Mouse (Mus musculus) cerebellum, adult 11-12 months (tissue): ENCODE data around the gene Scoc.
"Not testable (repeated sequence)": the region's sequence is repeated elsewhere in the genome, so short reads cannot be mapped to it uniquely, and the experiment has no call there.

Source experiments
- DNase-seq: peaks from one replicate; pipeline ENCODE4 v3.0.0; 2022

Gene Scoc

DNA sequence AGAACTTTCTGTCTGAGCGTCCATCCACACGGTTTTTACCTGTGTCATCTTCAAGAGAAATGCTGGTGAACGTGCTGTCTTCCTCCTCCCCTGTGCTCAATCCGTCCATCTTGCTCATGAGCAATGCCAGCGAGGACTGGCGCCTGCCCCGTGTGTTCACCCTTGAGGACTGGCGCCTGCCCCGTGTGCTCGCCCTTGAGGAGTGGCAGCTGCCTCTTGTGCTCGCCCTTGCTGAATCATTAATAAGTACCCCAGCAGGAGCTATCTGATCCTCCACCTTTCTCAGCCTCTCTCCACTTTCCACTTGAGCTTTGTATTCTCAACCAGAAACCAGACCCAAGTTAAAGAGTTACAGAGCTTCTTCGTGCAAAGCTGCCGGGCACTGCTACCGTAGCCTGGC is at the start of gene Scoc:
Gene Scoc (minus strand): TSS at position 170 of the 400 bp plus-strand sequence.
- DNase-seq, result no peak

DNA sequence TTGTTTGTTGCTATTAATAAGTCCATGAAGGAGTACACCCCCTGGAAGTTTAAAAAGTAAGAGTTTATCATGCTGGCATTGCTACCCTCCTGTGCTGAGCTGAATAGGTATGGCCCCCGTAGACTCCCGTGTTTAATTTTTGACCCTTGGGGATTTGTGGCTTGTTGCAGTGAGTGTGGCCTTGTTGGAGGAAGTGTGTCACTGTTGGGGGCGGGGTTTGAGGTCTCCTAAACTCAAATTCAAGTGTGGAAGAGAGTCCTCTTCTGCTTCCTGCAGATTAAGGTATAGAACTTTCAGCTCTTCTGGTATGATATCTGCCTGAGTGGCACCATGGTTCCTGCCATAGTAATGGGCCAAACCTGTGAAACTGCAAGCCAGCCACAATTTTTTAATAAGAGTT is 1.4 kb upstream of the Scoc start:
- no peak for DNase-seq

DNA sequence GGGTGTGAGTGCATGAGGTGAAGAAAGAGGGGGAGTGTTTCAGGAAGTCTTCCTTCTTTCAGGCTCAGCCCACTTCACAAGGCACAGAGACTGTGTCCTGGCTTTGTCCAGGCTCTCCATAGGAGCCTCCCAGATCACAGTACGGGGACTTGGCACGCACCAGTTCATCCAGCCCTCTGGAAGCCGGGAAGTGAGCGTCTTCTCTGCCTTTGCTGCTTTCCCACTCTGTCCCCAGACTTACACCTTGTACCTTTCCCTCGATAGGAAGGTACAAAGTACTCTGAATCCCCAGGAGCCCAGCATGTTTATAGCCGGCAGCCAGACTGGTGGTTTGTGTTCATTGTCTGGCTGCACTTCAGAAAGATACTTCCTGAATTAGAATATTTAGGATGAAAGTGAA is 1.1 kb downstream of the Scoc start:
- no peak for DNase-seq

DNA sequence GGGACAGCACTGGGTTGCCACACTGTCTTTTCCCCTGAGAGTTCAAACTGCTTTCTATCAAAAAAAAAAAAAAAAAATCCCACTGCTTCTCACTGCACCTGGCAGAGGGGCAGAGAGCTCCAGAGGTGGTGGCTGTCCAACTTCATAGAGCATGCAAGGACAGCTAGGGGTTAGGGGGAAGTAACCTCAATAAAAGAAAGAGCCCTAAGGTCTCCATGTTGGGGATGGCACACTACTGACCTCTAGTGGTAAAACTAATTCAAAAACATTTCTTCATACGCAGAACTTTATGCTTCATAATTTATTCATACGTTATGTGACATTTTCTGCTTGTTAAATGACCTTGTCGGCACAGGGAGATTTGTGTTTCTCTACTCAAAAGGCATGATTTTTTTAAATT is 7.1 kb downstream of the Scoc start:
- no peak for DNase-seq

DNA sequence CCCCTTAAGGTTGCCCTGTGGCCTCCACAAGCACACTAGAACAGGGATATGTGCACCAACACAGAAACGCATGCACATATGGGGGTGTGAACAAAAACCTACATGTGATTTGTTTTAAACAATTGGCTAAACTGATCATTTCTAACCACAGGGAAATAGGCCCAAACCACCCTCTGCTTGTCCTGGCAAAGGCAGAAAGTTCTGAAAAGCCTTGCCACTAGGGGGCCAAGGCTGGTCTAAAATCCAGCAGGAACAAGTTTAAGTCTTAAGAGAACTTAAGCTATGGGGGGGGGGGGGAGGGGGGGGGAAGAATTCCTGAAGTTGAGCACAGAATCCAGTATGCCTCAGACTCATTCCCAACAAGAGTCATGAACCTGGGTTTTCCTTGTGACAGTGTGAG is 8.2 kb downstream of the Scoc start:
- DNase-seq, result no peak

DNA sequence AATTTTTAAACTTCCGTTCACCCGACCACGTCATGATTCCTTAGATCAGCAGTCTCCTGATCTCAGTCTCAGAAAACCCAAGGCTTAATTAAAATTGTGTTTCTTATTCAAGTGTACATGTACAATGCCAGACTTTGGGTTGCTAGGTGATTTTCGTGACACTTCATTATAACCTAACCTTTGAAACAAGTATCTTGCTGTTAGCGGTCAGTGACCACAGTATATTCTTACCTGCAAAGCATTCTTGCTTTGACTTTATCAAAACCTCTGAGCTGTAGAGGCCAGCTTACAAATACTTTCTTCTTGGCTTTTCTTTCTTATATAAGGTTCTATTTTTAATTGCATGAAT is 15.2 kb downstream of the Scoc start:
- no peak for DNase-seq

DNA sequence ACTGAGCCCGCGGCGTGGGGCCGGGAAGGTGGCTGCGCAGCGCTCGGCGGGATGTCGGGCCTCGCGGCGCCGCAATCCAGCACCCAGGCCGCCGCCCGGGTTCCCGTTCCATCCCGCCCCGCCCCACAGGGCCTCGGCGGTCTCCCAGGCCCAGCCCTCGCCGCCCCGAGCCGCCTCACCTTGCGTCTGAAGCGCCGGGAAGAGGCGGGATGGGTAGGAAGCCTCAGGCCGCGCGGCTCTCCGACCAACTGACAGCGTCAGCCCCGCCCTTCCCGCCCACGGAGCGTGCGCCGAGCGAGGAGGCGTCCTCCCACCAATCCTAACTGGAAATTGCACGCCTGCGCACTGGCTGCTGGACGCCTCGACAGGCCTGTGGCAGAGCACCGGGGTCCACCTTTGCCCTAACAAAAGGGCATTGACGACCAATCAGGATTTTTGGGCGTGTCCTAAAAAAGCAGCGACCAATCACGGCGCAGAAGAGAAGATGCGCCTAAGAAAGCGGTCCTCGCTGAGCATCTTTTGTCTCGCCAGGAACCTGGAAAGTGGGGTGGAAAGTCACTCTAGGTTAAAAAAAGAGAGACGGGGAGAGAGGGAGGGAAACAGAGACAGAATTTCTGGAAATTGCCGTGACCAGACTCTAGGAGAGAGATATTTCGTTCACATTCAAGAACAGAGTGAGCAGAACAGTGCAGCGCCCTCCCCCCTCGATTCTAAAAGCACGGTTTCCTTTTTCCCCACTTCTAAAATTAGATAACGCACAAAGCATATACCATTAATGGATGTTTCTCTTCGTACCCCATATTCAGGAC is 15.7 kb downstream of the Scoc start:
- peak; percentile 99 for DNase-seq

DNA sequence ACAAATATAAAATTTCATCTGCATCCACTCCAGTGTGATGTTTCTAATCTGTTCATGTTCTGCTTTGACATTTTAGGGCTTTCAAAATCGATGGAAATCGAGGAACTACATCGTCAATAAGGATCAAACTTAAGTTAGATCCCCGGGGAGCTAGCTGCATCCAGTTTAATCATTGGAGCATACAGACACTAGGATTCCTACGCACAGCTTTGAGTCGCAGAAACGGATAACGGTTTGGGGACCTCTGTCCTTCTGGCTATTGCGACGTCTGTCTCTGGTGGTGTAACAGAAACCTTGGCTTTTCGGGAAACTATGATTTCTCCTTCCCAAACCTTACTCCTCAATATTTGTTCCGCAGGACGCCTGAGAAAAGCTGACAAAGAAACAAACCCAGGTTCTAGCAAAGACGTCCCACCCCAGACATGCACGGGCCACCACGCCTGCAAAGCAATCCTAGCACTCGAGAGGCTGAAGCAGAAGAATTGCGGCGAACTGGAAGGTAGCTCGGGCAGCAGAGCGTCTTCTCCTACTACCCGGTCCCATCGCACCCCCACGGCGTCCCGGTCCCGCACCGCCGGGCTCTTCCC is 16.4 kb downstream of the Scoc start:
- DNase-seq, result no peak

DNA sequence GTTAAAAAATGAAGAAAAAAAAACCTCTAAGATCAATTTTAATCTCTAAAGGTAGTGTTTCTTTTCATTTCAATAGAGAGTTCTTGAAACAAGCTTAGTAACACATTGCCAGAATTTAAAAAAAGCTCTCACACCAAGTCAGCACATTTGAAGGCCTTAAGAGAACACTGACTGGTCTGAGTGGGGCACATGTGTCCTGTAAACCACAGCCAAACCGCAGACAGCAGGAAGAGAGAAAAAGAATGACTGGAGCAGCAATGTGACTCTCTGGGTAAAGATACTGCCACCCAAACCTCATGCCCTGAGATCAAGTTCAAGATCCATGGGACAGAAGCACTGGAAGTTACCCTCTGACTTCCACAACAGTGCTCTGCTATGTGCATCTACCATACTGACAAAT is 21.1 kb downstream of the Scoc start:
- no peak for DNase-seq

DNA sequence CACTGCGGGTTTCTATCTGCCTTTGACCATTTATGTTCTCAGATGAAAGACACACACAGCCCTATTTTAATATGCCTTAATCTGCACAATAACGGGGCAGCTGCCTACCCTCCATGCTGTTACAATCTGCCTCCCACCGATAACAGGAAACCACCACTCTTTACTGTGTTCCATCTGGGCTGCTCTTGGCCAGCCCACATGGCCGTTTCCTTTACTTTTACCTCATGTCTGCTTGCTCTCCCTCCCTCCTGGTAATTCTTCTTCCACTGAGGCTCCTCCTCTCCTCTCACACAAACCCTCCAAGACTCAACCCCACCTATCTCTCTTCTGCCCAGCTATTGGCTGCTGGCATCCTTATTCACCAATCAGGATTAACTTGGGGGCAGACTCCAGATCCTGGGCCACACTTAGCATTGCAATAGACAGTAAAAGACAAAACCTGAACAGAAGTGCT is 29.1 kb downstream of the Scoc start:
- no peak for DNase-seq

DNA sequence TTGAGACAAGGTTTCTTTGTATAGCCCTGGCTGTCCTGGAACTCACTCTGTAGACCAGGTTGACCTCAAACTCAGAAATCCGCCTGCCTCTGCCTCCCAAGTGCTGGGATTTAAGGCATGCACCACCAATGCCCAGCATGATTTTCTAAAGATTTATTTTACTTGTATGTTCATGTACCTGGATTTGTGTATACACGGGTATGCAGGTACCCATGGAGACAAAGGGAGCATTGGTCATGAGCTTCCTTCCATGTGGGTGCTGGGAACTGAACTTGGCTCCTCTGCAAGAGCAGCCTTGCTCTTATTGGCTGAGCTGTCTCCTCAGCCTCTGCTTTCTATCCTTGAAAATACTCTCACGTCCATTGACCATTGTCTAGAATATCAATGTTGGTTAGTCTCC is 29.6 kb downstream of the Scoc start:
- DNase-seq, result not testable (repeated sequence)

DNA sequence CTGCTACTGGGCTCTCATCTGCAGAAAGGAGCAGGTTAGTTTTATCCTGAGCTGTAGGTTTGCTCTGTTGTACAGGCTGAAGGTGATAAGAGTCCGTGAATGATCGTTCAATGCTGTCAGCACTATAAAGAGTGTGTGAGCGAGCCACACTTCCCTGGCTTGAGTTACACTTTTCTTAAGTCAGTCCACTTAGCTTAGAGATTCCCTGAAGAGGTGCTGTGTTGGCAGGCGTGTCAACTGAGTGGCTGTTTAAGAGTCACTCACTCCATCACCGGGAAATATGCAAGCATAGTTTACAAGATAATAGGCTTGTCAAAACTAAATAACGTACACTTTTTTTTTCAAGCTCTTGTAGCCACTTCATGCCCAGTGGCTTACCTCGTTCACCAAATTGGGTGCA is 31.2 kb downstream of the Scoc start:
- DNase-seq, result no peak

DNA sequence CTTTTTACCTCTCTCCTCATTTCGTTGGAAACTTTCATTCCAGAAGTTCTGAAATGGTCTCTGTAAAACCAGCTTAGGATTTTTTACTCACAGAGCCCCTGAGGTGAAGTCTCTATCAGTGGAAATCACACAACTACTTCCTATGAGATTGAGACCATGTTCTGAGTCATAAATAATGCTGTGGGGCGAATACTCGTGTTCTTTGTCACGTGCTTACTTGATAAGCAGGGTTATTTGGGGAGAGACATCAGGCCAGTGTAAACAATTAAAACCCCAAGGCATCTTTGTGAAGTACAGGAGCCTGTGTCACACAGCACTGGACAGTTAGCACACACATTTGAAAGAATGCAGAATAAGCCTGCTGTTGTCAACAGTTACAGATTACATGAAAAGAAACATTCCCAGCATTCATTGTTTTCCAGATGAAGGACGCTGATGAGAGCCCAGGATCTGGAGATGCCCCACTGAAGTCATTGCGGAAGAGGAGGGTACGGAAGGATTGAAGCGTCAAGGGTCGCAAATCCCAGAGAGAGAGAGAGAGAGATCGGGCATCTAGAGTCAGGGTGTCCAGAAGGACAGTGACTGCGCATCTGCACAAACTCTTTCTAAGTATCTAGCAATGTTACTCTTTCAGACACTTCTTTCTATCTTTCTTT is 32.0 kb downstream of the Scoc start:
- no peak for DNase-seq

DNA sequence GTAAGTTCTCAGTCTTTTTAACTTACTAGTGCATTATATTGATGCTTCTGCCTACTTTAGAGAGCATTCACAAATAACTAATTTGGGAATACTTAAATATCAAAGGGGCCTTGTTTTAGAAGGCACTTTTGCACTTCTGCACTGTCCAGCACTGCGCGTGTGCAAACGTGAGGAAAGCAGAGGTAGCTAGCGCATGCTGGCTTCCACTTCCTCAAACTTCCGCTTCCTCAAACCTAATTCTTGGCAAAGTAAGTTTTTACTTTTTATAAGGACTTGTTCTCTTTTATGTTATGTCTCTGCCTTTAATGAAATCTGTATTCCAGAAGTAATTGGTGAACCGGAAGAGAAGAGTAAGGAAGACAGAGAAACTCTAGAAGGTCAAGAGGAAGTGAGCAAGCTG is 33.0 kb downstream of the Scoc start:
- no peak for DNase-seq

DNA sequence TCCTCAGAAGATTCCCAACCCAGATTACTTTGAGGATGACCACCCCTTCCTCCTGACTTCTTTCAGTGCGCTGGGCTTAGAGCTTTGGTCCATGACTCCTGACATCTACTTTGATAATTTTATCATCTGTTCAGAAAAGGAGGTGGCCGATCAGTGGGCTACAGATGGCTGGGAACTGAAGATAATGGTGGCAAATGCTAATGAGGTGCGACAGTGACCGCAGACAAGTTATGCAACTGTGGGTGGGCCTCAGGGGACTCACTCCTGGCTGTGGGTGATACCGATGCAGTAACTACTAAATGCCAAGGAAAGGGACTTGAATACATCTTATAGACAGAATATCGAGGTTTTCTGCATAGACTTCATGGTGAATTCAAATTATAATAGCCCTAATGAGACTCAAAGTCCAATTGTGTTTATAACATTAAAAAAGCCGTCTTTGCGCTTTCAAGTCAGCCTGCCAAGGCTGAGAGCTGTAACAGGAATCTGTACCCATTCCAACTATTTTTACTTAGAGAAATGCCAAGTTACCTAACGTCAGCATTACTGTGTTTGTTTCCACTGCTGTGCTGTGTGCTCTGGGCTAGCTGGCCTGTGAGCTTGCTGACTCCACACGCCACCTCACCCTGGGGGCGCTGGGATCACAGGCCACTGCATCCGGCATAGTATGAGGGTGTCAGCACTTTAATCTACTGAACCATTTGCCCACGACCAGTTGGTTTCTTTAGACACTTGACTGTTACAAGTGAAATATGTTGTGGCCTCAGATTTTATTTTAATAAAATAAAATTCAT is 35.0 kb downstream of the Scoc start:
- no peak for DNase-seq

DNA sequence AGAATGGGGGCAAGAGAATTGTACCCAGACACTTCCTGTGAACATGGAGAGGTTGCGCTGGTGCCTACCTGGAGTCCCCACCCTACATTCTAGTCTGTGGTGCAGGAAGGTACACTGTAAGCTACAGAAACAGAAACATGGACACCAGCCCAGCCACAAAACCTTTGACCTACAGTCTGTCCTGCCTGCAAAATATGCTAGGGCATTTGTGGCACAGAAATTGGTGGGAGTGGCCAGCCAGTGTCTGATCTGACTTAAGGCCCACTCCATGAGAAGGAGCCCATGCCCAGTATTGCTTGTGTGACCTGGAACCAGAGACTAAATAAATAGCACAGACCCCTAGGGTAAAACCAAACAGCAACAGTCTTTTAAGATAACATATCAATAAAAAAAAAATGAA is 36.8 kb downstream of the Scoc start:
- DNase-seq, result no peak

DNA sequence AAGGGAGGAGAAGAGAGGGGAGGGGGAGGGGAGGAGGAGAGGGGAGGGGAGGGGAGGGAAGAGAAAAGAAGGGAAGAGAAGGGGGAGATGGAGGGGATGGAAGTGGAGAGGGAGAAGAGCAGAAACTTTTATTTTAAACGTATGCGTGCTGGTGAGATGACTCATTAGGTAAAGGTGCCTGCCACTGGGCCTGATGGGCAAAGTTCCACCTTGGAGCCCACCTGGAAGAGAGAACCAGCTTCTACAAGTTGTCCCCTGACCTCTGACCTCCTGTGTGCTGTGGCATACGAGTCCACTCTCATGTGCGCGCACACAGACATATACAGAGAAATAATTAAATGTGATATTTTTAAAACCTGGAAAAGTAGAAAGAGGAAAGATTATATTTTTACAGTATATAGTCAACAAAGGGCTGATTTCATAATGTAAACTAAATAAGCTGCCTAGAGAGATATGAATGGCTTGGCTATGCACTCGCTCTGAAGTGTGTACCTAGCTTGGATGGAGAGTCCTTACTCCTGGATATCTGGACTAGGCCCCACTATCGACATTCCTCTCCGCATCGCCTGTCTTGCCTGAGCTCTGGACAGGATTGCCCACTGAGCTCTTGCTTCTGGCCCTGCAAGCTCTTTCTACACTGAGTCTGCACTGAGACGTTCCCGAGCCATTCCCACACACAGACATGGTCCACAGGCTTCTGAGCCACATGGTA is 39.2 kb downstream of the Scoc start:
- DNase-seq, result no peak

DNA sequence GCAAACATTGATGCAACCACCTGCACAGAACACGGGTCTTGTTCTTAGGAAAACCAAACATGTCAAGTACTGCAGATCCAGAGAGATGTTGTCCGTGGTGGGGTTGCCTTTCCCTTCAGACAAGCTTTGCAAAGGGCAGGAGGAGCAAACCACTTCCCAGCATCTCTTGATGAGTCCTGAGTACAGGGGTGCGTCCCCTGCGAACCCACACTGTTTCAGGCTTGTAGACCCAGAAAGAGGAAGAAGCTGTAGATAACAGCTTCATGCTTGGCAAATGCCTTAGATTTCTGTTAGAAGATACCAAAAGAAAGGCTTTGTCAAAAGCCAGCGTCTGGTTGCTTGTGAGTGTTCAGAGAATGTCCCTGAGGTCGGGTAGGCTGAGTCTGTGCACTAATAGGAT is 40.2 kb downstream of the Scoc start:
- DNase-seq, result no peak

DNA sequence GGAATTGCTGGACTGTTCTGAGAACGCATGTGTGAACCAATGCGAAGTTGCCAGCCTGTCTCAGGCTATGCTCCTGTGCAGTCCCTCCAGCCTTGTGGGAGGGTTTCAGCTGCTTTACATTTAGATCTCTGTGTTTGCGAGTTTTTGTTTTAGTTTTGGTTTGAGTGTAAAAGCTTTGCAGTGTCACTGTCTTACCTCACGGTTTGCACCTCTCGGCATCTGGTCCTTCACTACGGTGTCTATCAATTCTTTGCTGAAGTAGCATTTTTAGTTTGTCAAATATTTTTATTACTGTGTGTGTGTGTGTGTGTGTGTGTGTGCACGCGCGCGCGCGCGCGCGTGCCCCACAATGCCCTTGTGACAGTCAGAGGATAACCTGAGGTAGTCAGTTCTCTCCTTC is 41.3 kb downstream of the Scoc start:
- no peak for DNase-seq

DNA sequence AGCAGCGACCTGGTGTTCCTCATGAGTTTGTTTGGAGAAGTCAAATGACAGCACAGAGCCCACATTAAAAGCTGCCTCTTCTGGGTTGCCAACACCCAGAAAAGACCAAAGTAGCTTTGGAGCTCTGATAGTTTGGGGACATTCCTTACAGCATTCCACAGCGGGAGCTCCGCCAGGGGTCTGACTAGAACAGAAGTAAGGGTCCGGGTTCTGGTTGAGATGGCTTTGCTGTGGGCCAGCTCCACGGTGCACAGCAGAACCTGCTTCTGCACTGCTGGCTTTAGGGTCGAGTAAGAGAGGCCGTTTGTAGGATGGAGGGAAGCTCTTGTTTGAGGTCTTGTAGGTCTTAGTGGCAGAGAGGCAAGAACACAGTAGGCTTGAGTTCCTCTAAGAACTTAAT is 49.7 kb downstream of the Scoc start:
- DNase-seq, result no peak

DNA sequence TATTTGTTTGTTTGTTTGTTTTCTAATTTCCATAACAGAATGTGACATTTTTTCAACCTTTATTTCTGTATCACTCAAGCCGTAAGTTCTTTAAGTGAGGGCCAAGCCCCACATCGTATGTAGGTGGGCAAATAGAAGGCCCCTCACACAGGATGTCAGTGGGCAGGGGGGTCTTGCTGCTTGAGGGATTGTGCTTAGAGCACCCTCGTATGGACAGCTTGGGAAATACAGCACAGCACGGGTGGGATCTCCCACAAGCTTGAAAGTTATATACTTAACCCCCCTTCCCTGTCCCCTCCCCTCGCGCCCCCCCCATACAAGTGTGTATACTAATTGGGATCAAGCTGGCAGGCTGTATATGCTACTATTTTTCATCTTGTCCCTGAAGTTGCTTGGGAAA is 51.4 kb downstream of the Scoc start:
- DNase-seq, result no peak

DNA sequence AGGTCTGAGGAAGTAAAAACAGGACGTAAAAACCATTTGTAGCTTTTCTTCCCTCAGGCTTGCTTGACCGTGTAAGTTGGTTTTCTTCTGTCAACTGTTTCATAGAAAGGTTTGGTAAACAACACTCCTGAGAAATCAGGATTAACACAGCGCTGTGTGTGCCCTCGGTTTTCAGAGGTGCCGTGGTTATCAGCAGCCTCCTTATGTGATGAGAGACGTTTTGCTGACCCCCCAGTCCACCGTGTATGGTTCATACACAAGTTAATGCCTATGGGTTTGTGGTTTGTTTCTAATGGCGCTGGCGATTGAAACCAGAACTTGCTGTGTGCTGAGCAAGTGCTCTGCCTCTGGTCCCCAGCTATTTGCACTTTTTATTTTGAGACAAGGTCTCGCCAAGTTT is 52.6 kb downstream of the Scoc start:
- DNase-seq, result no peak

DNA sequence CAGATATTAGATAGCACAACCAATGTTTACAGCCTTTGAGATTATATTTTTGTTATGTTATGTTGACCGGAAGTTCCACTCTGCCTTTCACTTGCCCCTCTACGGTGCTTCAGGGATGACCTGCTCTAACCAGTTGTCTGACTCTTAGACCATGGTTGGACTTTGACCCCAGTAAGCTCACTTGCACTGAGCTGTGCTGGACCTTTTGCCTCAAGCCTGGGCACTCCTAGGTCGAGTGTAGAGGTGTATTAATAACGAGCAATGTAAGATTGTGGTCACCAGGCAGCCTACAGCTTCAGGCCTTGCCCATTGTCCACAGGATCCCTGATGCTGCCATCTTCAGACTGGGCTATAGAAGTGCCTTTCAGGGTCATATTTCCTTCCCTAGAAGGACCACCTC is 60.5 kb downstream of the Scoc start:
- no peak for DNase-seq
